Mouse (Mus musculus) embryo, embryonic 11 days (tissue): ENCODE results near the gene Ndel1.

ENCODE experiments used
- DNase-seq: peaks from one replicate; pipeline ENCODE4 v3.0.0-alpha.2; 2015

Ndel1 gene

GRCm38 (mm10) chr11:68892233-68892832 lies 20.7 kb upstream of the Ndel1 start:
- no peak for DNase-seq

DNA sequence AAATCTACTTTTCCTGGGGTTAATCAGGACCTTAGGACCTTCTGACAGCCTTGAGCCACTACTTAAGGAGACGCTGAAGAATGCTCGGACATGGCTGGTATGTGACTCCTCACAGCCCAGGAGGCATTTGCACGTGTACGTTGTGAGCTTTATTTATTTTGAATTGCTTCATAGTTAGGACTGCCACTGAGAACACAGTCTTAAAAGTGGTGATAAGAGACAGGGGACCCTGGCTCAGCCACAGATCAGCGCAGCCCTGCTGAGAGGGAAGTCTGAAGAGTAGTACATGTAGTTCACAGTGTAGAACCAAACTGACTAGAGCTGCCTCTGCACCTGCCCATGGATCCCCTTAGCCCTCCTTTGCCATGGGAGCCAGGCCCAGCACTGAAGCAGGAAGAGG lies 20.2 kb upstream of the Ndel1 start:
- no peak for DNase-seq

- DNase-seq: no peak
Observed at GRCm38 (mm10) chr11:68890625-68891024, 19.0 kb upstream of the Ndel1 start.

DNA sequence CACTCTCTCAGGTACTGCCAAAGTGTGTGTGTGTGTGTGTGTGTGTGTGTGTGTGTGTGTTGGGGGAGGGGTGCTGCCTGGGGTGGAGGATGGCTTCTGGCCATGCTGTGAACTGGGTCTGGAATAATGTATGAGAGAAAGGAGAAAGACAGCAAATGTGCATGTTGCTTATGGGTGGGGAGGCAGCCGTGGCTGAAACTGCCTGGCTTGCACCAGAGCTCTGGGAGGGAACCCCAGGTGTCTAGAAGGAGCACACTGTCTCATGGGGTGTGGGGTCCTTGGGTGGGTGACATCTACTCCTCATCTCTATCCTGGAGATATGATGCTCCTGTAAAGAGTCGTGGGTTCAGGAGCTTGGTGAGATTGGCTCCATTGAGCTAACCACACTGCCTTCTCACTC lies 17.0 kb upstream of the Ndel1 start:
- no peak for DNase-seq

- DNase-seq: no peak
Observed at GRCm38 (mm10) chr11:68888253-68888652, 16.6 kb upstream of the Ndel1 start, which contains the start of gene Rnf222. Gene Rnf222, plus strand, starts transcription at chr11:68888553.

DNA sequence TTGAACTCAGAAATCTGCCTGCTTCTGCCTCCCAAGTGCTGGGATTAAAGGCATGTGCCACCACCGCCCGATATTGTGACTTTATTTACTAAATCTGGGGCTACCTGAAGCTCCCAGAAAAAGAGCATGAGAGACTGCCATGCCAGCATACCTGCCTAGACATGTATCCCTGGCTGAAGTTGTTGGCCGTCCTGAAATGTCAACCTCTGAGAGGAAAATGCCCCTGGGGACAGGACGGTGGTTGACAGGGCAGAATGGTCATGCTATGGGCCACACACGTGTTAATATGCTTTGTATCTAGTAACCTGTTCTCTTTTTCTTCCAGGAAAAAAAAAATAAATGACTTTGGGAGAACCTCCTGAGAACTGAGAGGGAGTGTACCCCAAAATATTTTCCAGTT lies 14.4 kb upstream of the Ndel1 start:
- DNase-seq: no peak

GRCm38 (mm10) chr11:68884368-68884767 lies 12.7 kb upstream of the Ndel1 start:
- DNase-seq: no peak

DNA sequence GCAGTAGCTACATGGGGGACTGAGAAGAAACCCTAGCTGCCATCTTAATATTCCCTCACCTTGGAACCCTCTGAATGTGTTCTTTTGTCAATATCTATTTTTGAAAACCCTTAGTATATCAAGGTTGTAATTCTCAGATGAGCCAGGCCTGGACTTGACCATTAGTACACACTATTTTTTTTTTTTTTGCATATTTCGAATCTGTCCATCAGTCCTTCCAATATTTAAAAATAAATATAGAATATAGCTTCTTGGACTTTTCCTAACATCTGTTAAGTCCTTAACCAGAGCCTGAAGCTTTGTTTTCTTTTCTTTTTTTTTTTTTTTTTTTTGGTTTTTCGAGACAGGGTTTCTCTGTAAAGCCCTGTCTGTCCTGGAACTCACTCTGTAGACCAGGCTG lies 12.2 kb upstream of the Ndel1 start:
- no peak for DNase-seq

DNA sequence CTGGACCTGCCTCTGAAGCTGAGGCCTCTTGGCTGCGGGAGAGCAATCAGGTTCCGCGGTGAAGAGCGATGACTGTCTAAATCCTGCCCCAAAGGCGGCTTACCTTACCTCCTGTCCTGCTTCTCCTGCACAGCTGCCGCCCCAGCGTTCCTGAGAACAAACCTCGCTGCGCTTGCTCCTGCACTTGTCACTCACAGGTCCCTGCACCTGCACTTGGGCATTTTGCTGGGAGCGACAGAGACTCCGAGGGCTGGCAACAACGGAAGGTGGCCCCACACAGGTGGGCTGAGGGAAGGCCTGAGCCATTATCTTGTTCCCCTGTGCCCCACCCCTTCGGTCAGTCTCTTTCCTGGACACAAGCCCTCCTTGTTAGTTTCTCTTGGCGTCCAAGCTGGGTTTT lies 10.4 kb upstream of the Ndel1 start:
- no peak for DNase-seq

DNA sequence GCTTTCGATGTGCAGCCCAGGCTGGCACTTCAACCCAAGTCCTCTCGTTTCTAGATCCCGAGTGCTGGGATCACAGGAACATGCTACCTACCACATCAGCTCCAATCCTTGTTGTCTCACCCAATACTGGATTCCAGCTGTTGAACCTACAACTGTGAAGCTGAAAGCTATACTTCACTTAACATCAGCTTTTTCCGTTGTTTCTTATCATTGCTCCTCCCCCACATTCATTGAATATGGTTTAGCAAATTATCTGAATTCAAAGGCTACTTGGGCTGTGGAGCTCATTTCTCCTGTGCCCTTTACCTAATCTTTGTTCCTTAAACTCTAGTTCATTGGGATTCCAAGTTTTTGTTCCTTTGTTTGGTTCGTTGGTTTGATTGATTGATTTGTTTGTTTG lies 7.2 kb upstream of the Ndel1 start:
- DNase-seq: no peak

DNA sequence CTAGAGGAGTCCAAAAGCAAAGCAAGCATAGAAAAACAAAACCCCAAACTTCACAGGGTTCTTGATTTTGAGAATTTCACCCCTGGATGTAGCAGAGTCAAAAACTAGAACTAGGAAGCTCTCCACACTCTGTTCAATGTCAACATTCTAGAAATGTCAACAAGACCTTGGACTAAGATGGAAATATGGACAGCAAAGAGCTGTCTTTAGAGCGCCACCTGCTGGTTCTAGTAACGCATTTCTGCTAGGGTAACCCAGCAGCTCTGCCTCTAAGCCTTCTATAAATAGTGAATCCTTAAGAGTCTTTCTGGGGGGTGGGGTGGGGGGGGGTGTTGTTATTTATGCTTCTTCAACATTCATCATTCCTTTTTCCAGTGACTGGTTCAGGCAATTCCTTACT lies 3.2 kb upstream of the Ndel1 start:
- peak; percentile 85 for DNase-seq

DNA sequence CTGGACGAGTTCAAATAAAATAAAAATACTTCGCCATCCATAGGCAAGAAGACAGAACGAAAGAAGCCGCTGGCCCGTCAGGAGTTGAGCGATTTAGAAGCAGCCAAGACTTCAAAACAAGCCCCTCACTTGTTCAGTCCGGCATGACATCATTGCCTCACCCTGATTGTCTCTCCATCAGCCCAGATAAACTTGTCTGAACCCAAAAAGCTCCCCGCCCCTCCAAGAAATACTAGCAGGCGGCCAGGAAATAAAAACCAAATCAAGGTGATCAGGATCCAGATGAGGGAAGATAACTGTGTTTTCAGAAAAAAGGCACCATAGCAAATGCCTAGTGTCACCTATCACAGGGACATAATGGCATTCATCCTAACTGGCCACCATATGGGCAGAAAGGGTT lies 381 bp downstream of the Ndel1 start:
- DNase-seq: no peak

DNA sequence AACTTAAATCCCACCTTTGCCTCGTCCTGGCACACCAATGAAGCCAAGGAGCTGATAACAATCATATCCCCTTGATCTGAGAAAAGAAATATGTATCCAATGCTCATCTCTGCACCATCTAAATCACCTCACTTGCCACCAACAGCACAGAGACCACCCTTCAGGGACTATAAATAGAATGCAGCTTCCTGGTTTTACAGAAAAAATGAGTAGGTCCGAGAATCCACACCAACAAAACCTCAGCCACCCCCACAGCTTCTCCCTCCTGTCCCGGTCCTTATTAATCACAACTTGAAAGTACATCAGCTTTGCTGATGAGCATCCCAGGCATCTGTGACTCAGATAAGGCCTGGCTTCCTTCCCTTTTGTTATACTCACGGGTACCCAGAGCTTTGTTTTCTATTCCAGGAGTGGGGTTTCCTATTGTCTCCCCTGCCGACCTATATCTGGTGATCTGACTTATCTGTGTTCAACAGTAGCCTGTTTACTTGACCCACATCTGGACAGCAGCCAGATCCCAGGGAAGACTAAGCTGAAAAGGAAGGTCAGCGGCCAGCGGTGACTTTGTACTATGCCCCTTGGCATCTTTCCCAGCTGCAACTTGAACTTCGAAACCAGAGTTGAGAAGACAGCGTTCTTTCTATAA lies 7.0 kb downstream of the Ndel1 start:
- DNase-seq: peak; percentile 20

DNA sequence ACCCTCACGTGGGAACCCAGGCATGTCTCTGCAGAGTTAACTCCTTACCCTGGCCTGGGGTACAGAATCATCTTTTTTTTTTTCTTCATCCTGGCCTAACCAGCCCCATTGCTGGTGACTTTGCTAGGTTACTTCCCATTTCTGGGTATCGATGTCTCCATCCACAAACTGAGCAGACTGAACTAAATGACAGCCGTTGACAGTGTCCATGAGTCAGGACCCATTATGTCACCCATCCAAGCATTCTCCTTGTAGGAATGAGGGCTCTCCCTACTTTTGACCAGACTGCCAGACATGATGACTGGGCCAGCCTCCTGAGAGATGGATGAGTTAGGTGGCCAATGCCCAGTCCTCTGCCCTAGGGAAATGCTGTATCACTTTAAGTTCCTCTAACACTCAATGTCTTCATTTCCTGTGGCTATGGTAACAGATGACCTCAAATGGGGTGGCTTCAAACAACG lies 8.0 kb downstream of the Ndel1 start:
- DNase-seq: no peak

DNA sequence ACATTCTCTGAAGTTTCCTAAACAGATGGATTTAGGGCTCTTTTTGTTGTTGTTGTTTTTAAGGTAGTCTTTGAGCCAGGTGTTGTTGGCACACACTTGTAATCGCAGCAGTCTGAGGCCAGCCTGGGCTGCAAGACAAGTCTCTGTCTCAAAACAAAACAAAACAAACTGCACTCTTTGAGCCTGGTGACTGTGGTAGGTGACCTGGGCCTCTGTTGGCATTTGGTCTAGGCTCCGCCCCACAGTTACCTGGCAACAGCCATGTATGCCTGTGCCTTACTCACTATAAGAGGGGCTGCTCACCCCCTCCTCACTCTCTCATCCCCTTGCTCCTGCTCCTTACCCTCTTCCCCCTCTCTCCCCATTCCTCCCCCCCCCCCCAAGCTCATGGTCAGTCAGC lies 9.4 kb downstream of the Ndel1 start:
- no peak for DNase-seq

GRCm38 (mm10) chr11:68859943-68860593 lies 11.6 kb downstream of the Ndel1 start:
- DNase-seq: no peak

- no peak for DNase-seq
Observed at GRCm38 (mm10) chr11:68857329-68857728, 14.3 kb downstream of the Ndel1 start.

GRCm38 (mm10) chr11:68854621-68855020 lies 17.0 kb downstream of the Ndel1 start:
- no peak for DNase-seq

DNA sequence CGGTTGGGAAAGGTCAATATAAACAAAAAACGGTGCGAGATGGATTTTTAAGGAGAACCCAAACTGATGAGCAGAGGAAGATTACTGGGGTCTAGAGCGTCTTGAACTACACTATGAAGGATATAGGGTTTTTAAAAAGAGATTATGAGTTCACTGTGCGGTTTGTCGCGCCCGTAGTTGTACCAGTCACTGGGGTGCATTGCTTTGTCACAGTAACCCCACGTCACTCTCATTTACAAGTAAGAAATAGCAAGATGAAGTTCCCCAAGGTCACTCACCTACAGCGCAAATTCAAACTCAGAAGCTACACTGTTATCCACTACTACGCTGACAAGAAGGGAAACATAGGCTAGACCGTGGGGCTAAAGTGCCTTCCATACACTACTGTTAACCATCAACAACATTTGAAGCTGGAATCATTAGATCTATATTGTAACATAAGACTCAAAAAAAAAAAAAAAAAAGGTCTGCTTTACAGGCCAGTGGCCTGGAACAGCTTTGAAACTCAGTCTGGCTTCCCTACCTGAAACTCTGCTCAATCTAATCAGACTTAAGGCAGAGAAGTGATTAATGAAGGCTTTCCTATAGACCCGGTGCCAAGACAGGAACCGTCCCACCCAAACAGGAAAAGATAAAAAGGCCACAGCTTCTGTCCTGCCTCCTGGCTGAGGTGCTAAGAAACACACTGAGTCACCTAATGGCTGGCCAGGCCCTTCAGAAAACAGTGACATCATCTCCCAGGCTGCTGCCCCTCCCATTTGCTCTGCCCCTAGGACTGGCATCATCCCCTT lies 17.9 kb downstream of the Ndel1 start:
- DNase-seq: no peak

DNA sequence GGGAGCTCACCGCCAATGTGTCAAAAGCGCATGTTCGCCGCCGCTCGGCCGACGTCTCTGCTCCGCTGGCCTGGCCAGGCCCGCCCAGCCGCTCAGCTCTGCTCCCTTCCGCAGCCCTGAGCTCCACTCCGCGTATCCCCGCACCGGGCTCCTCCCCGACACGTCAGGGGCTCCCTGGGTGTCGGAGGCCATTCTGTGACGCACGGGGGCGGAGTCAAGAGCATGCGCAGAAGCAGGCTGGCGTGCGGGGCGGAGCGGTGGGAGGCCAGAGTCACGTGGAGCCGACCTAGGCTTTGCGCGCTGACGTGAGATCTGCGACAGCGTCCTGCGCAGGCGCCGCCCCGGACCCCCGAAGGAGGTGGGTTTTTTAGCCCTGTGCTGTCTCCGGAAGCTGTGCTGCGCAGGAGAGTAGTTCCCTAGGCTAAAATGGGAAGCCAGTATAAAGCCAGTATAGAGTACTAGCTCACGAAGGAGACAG lies 18.7 kb downstream of the Ndel1 start:
- peak; percentile 99 for DNase-seq

- peak; percentile 63 for DNase-seq
Observed at GRCm38 (mm10) chr11:68852486-68852901, 19.2 kb downstream of the Ndel1 start.

- DNase-seq: no peak
Observed at GRCm38 (mm10) chr11:68851644-68852485, 19.8 kb downstream of the Ndel1 start.
